Mouse (Mus musculus): ENCODE results near the gene Fam25c.
"Not testable (repeated sequence)": the region's sequence is repeated elsewhere in the genome, so short reads cannot be mapped to it uniquely, and the experiment has no call there.

Fam25c gene

GRCm38 (mm10) chr14:34355301-34355700 lies at the start of gene Fam25c:
Gene Fam25c (minus strand): TSS chr14:34355433.
- no peak for DNase-seq (ENCODE audit: low read depth, low spot score)

GRCm38 (mm10) chr14:34403424-34403823 lies 48.2 kb upstream of the Fam25c start:
- no peak for DNase-seq (ENCODE audit: low read depth, low spot score)

DNA sequence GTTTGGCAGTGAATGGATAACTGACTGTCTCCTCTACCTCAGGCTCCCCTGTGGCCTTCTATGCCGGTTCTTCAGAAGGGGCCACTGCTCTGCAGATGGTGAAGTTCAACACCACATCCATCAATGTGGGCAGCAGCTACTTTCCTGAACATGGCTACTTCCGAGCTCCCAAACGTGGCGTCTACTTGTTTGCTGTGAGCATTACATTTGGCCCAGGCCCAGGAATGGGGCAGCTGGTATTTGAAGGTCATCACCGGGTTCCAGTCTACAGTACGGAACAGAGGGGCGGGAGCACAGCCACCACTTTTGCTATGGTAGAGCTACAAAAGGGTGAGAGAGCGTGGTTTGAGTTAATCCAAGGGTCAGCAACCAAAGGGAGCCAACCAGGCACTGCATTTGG lies 47.6 kb upstream of the Fam25c start:
- DNase-seq (ENCODE audit: low read depth, low spot score), result no peak

- peak; percentile 31 for DNase-seq (ENCODE audit: low read depth, low spot score)
Observed at GRCm38 (mm10) chr14:34401135-34401534, 45.9 kb upstream of the Fam25c start.

DNA sequence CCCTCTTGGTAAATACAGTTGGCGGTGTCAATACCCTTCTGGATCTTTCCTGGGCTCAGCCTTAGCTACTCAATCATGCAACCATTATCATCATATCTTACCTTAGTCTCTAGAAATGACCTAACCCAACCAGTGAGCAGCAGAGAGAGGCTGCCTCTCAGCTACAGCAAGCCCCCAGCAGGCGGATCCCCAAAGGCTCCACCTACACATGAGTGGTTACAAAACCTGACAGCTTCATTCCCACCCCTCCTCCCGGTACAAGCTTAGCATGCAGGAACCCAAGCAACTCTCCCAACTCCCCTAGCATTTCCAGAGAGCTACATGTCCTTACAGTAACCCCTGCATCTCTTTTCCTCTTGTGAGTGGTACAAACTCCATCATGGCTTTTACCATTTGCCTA lies 44.8 kb upstream of the Fam25c start:
- DNase-seq (ENCODE audit: low read depth, low spot score), result no peak

GRCm38 (mm10) chr14:34399301-34399700 lies 44.1 kb upstream of the Fam25c start:
- no peak for DNase-seq (ENCODE audit: low read depth, low spot score)

GRCm38 (mm10) chr14:34398901-34399300 lies 43.7 kb upstream of the Fam25c start:
- no peak for DNase-seq (ENCODE audit: low read depth, low spot score)

DNA sequence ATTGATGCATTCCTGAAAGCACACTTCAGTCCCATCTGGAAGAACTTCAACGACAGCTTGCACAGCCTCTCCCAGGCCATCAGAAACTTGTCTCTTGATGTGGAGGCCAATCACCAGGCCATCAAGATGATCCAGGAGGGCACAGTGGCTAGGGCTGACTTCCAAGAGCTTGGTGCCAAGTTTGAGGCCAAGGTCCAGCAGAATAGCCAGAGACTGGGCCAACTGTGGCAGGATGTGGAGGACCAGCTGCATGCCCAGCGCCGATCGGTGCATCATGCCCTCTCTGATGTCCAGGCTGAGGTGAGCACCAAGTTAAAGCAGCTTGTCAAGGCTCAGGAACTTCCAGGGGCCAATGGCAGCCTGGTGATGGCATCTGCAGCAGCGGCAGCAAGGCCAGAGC lies 42.6 kb upstream of the Fam25c start:
- no peak for DNase-seq (ENCODE audit: low read depth, low spot score)

GRCm38 (mm10) chr14:34393295-34393694 lies 38.1 kb upstream of the Fam25c start:
- no peak for DNase-seq (ENCODE audit: low read depth, low spot score)

DNA sequence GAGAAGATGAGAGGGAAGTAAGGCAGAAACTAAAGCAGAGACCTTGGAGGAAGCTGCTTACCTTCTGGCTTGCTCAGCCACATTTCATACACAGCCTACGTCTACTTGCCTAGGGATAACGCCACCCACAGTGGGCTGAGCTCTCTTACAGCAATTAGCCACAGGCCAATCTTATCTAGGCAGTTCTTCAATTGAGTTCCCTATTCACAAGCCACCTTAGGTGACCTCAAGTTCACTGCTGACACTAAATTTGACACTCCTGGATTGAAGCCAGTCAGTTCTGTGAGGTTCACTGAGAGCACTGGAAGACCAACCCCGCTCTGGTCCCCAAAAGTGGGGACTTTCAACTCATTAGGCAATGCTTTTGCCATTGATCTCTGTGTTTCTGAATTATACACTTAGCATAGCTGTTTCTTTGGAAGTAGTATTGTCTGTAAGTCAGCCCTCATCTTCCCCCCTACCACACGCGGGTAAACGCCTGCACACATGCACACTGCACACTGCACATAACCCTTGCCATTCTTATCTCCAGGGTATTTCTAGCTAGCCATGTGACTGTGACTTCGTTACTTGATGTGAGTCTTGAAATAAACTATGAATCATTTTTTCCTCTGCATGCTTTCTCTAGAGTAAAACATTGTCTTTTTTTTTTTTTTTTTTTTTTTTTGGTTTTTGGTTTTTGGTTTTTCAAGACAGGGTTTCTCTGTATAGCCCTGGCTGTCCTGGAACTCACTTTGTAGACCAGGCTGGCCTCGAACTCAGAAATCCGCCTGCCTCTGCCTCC lies 27.9 kb upstream of the Fam25c start:
- no peak for DNase-seq (ENCODE audit: low read depth, low spot score)

- no peak for DNase-seq (ENCODE audit: low read depth, low spot score)
Observed at GRCm38 (mm10) chr14:34378560-34379331, 23.5 kb upstream of the Fam25c start.

DNA sequence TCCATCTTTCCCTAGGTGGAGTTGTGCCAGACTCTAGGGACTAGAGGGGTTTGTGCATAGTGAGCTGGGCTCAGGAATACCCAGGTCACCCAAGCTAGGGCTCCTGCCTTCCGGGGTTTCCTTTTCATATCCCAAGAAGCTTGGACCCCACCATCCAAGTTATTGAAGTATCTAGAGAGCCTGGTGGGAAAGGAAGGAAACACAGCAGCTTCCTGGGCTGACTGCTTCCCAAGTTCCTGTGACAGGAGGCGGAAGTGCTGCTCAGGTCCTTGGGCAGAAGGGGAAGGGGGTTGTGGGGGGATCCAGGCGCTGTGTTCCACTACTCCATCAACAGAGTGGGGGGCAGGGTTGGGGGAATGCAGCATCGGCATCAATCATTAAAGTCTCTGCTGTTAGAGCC lies 21.9 kb upstream of the Fam25c start:
- no peak for DNase-seq (ENCODE audit: low read depth, low spot score)

DNA sequence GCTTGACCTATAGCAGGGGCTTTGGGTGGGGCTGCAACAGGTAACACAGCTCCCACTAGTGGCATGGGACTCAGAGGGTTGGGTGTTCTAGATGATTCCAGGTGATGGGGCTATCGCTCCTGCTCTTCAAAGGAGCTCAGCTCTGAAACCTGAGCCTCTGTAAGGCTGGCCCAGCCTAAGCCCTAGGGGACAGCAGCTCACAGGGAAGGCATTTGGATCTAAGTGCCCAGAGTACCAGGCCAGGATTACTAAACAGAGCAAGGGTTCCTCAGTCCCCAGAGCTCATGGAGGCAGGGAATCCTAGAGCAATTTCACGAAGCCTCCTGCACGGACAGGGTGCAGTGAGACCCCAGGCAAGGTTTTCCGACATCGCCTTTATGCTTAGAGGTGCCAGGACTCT lies 20.7 kb upstream of the Fam25c start:
- no peak for DNase-seq (ENCODE audit: low read depth, low spot score)

GRCm38 (mm10) chr14:34375415-34375904 lies 20.2 kb upstream of the Fam25c start, which contains the start of gene Mmrn2:
Gene Mmrn2 (plus strand): TSS chr14:34375465.
- DNase-seq (ENCODE audit: low read depth, low spot score), result no peak

GRCm38 (mm10) chr14:34374577-34374976 lies 19.3 kb upstream of the Fam25c start, which contains the start of gene Sncg:
Gene Sncg (minus strand): TSS chr14:34374789.
- no peak for DNase-seq (ENCODE audit: low read depth, low spot score)

GRCm38 (mm10) chr14:34373581-34373980 lies 18.3 kb upstream of the Fam25c start:
- DNase-seq (ENCODE audit: low read depth, low spot score), result no peak

DNA sequence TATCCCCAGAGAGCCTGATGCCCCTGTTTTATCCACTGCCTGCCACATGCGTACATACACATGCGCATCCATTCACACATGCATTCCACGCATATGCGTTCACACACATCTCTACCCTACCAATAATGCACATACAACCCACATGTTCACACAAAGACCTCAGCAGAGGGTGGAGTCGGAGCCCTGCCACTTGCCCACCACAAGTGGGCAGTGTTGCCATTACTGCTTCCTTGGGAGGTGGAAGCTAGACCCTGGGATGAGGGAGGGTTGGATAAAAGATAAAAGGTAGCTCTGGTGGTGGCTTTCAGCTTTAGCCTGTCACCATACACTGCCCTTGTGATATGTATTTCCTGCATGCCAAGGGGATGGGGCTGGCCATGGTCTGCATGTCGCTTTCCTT lies 17.4 kb upstream of the Fam25c start:
- DNase-seq (ENCODE audit: low read depth, low spot score), result no peak

- no peak for DNase-seq (ENCODE audit: low read depth, low spot score)
Observed at GRCm38 (mm10) chr14:34371763-34372162, 16.5 kb upstream of the Fam25c start.

DNA sequence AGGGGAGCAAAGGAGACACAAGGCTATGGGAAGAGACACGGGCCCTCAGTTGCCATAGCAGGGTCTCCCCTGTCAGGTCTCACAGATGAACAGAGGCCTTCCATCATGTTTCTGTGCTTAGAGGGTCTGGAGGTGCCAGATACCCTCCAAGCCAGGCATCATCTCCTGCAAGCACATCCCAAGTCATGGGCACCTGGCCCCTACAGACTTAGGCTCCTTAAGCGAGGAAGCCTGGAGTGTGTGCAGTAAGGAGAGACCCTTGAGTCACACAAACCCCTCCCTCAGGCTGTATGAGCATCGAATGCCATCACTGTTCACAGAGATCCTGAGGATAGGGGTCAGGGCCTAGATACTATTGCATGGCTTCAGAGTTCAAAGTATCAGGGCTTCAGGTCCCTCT lies 15.7 kb upstream of the Fam25c start:
- no peak for DNase-seq (ENCODE audit: low read depth, low spot score)

- DNase-seq (ENCODE audit: low read depth, low spot score), result no peak
Observed at GRCm38 (mm10) chr14:34370203-34370602, 15.0 kb upstream of the Fam25c start.

- DNase-seq (ENCODE audit: low read depth, low spot score), result no peak
Observed at GRCm38 (mm10) chr14:34365147-34365507, 9.9 kb upstream of the Fam25c start.

- not testable (repeated sequence) for DNase-seq (ENCODE audit: low read depth, low spot score)
Observed at GRCm38 (mm10) chr14:34364254-34365146, 9.3 kb upstream of the Fam25c start.
